Comparison of ENCODE assay signal across 21 mouse cellular contexts in genomic region chr10:66348398-66348797, GRCm38 (mm10).
DNase-seq lines count a peak whose midpoint lies in the region; ATAC-seq and TF ChIP-seq lines count a peak whose summit lies in the region.
"Had no signal": no experiment of that assay in that cellular context is flagged by ENCODE, and none has a peak within 500 bp of the region (broad histone marks: within the 10 kb centered on the region; RNA-seq: fewer than 3 reads in every experiment).

No protein-coding gene starts in this region.

- no peak overlapping the region for H3K9ac ChIP-seq in kidney, postnatal 0 days (ENCODE audit: low read depth, low read length)
- H3K9ac ChIP-seq in kidney, embryonic 14.5 days (ENCODE audit: low read depth, low read length) = no peak overlapping the region
- H3K9ac ChIP-seq in CH12.LX (ENCODE audit: insufficient read depth, low read depth) = no peak overlapping the region
- H3K9ac ChIP-seq: embryonic facial prominence, embryonic 13.5 days; forebrain, embryonic 13.5 days; hindbrain, embryonic 12.5 days had no signal

- intact Hi-C loops in gastrocnemius, adult 2 months (cut with DNase I) = no loop called here

- H3K9me3 ChIP-seq in kidney, postnatal 0 days (replicated peaks; ENCODE audit: low read length) = no peaks in the 10 kb centered on the region
- no peaks in the 10 kb centered on the region for H3K9me3 ChIP-seq in kidney, embryonic 14.5 days (ENCODE audit: control insufficient read depth, low read length)
- no peaks in the 10 kb centered on the region for H3K9me3 ChIP-seq in CH12.LX (replicated peaks; ENCODE audit: low read length)
- H3K9me3 ChIP-seq in E14TG2a.4 (ENCODE audit: low read length) = no peaks in the 10 kb centered on the region
- H3K9me3 ChIP-seq: embryonic facial prominence, embryonic 13.5 days; forebrain, embryonic 13.5 days; heart, embryonic 10.5 days; hindbrain, embryonic 12.5 days had no signal

- dilution Hi-C loops in CH12.LX (cut with MboI; ENCODE audit: extremely low pct_ligation_motif_present, extremely low pct_unique_long_range_greater_than_20kb, low sequenced_read_pairs) = no loop called here

- H3K4me3 ChIP-seq in kidney, postnatal 0 days (replicated peaks; ENCODE audit: low read depth, low read length) = no peak overlapping the region
- H3K4me3 ChIP-seq in kidney, embryonic 14.5 days (ENCODE audit: low read length) = no peak overlapping the region
- no peak overlapping the region for H3K4me3 ChIP-seq in CH12.LX (replicated peaks in 1 of 3; ENCODE audit: low read depth in 2 of 3, low read length in 2 of 3, poor library complexity in 1 of 3)
- H3K4me3 ChIP-seq in E14TG2a.4 (replicated peaks; ENCODE audit: low read length) = no peak overlapping the region
- H3K4me3 ChIP-seq in gastrocnemius, adult 2 months = no peak overlapping the region
- H3K4me3 ChIP-seq: embryonic facial prominence, embryonic 13.5 days; forebrain, embryonic 13.5 days; heart, embryonic 10.5 days; hindbrain, embryonic 12.5 days had no signal

- H3K27ac ChIP-seq in kidney, postnatal 0 days = no peak overlapping the region
- no peak overlapping the region for H3K27ac ChIP-seq in kidney, embryonic 14.5 days (ENCODE audit: low read depth, low read length)
- no peak overlapping the region for H3K27ac ChIP-seq in CH12.LX (ENCODE audit: insufficient read depth, low read depth)
- no peak overlapping the region for H3K27ac ChIP-seq in gastrocnemius, adult 2 months
- H3K27ac ChIP-seq: embryonic facial prominence, embryonic 13.5 days; forebrain, embryonic 13.5 days; heart, embryonic 10.5 days; hindbrain, embryonic 12.5 days had no signal

- H3K36me3 ChIP-seq in kidney, postnatal 0 days (ENCODE audit: insufficient read depth, low read length) = no peaks in the 10 kb centered on the region
- no peaks in the 10 kb centered on the region for H3K36me3 ChIP-seq in kidney, embryonic 14.5 days (ENCODE audit: control insufficient read depth, insufficient read depth, low read length)
- H3K36me3 ChIP-seq in CH12.LX (replicated peaks in 1 of 2; ENCODE audit: control insufficient read depth in 1 of 2, insufficient read depth in 1 of 2, low read length in 1 of 2) (no peaks in the 10 kb centered on the region), E14TG2a.4 (ENCODE audit: insufficient read depth, low read length) (no peaks in the 10 kb centered on the region)
- H3K36me3 ChIP-seq: embryonic facial prominence, embryonic 13.5 days; heart, embryonic 10.5 days; hindbrain, embryonic 12.5 days had no signal

- H3K4me1 ChIP-seq in kidney, postnatal 0 days (replicated peaks; ENCODE audit: insufficient read depth, low read length) = no peaks in the 10 kb centered on the region
- H3K4me1 ChIP-seq in kidney, embryonic 14.5 days (ENCODE audit: control insufficient read depth, insufficient read depth, low read length) = no peaks in the 10 kb centered on the region
- no peaks in the 10 kb centered on the region for H3K4me1 ChIP-seq in CH12.LX (ENCODE audit: control insufficient read depth in 1 of 2, insufficient read depth in 2 of 2)
- no peaks in the 10 kb centered on the region for H3K4me1 ChIP-seq in E14TG2a.4 (replicated peaks; ENCODE audit: low read depth, low read length)
- H3K4me1 ChIP-seq: embryonic facial prominence, embryonic 13.5 days; heart, embryonic 10.5 days; hindbrain, embryonic 12.5 days had no signal

- no peak for TF ChIP-seq POLR2A in CH12.LX (IDR thresholded peaks at IDR 0.05; ENCODE audit: low read depth, low read length)

- in situ Hi-C loops in CH12.LX (cut with MboI; ENCODE audit: low pct_ligation_motif_present, low pct_unique_long_range_greater_than_20kb, low sequenced_read_pairs) = no loop called here

- peak; percentile 32; the same call in 1 of the 2 replicates for TF ChIP-seq CTCF in kidney, postnatal 0 days (IDR thresholded peaks at IDR 0.05; ENCODE audit: low read depth)
- no peak; a peak in 1 of 4 replicates for TF ChIP-seq CTCF in CH12.LX (conservative IDR thresholded peaks at IDR 0.05 in 1 of 2, IDR thresholded peaks at IDR 0.05 in 1 of 2; ENCODE audit: low read depth in 2 of 2, low read length in 2 of 2)
- peak; percentile 65 for TF ChIP-seq CTCF in E14TG2a.4 (conservative IDR thresholded peaks at IDR 0.05; ENCODE audit: low read length)
- no peak for TF ChIP-seq CTCF in gastrocnemius, adult 2 months (IDR thresholded peaks at IDR 0.05)

- TF ChIP-seq RAD21 in CH12.LX (IDR thresholded peaks at IDR 0.05; ENCODE audit: low read depth, low read length) = no peak; the same call in 1 of the 2 replicates

- ATAC-seq in kidney, postnatal 0 days (replicated peaks; ENCODE audit: low FRiP score, low read depth) = no peak
- ATAC-seq in kidney, embryonic 14.5 days (ENCODE audit: low FRiP score, low TSS enrichment) = no peak
- ATAC-seq: forebrain, embryonic 13.5 days had no signal

- no peaks in the 10 kb centered on the region for H3K79me2 ChIP-seq in CH12.LX (replicated peaks; ENCODE audit: control insufficient read depth, extremely low read depth, insufficient read depth, poor library complexity, severe bottlenecking)

- no peaks in the 10 kb centered on the region for H3K27me3 ChIP-seq in kidney, postnatal 0 days (ENCODE audit: insufficient read depth, low read length)
- no peaks in the 10 kb centered on the region for H3K27me3 ChIP-seq in kidney, embryonic 14.5 days (ENCODE audit: control insufficient read depth, insufficient read depth, low read length)
- H3K27me3 ChIP-seq in CH12.LX (replicated peaks) = no peaks in the 10 kb centered on the region
- no peaks in the 10 kb centered on the region for H3K27me3 ChIP-seq in E14TG2a.4 (ENCODE audit: insufficient read depth, low read length)
- H3K27me3 ChIP-seq: embryonic facial prominence, embryonic 13.5 days; forebrain, embryonic 13.5 days; hindbrain, embryonic 12.5 days had no signal

- H3K4me2 ChIP-seq in kidney, postnatal 0 days (ENCODE audit: low read length) = no peak overlapping the region
- H3K4me2 ChIP-seq in kidney, embryonic 14.5 days (replicated peaks; ENCODE audit: low read depth, low read length) = no peak overlapping the region
- no peak overlapping the region for H3K4me2 ChIP-seq in CH12.LX (ENCODE audit: insufficient read depth, low read depth, poor library complexity, severe bottlenecking)
- H3K4me2 ChIP-seq: embryonic facial prominence, embryonic 13.5 days; forebrain, embryonic 13.5 days; hindbrain, embryonic 12.5 days had no signal

- no peak for DNase-seq in kidney, postnatal 0 days (ENCODE audit: low spot score)
- DNase-seq in CH12.LX (ENCODE audit: extremely low read depth) (peak; percentile 5), R1 (ENCODE audit: low read depth, low spot score) (peak; percentile 58)
- DNase-seq in right cerebral cortex, adult 18-20 months = no peak
- no peak for DNase-seq in gastrocnemius, adult 2 months
- DNase-seq in right cerebral cortex, postnatal 36 days (ENCODE audit: low spot score in 2 of 2) = no peak
- DNase-seq: adrenal gland, adult 2 months; adrenal gland, postnatal 25 days; cerebellum, adult 18-20 months; cerebellum, adult 9-11 months; cerebellum, postnatal 36 days; gastrocnemius, postnatal 36 days; heart, adult 18-20 months; heart, postnatal 10 days; heart, postnatal 4 days had no signal

- WGBS in kidney, postnatal 0 days = 78% methylated on average over 3 of the region's 3 CpGs
- 78% methylated on average over 3 of the region's 3 CpGs for WGBS in kidney, embryonic 14.5 days

- TF ChIP-seq EP300 in CH12.LX (IDR thresholded peaks at IDR 0.05; ENCODE audit: low read length) = no peak

TF ChIP-seq in CH12.LX, 34 proteins besides CTCF, POLR2A, EP300 and RAD21:
- TF ChIP-seq ELF1 (IDR thresholded peaks at IDR 0.05; ENCODE audit: low read depth, low read length) (no peak), MXI1 (IDR thresholded peaks at IDR 0.05; ENCODE audit: low read depth, low read length) (no peak), POLR2AphosphoS2 (IDR thresholded peaks at IDR 0.05; ENCODE audit: low read depth, low read length) (no peak), BHLHE40 (IDR thresholded peaks at IDR 0.05; ENCODE audit: low read depth, low read length) (no peak), MAX (IDR thresholded peaks at IDR 0.05; ENCODE audit: low read length) (no peak), JUN (IDR thresholded peaks at IDR 0.05; ENCODE audit: insufficient read depth, low read depth, low read length) (no peak), ZMIZ1 (IDR thresholded peaks at IDR 0.05; ENCODE audit: low read depth, low read length) (no peak), ZKSCAN1 (IDR thresholded peaks at IDR 0.05; ENCODE audit: borderline replicate concordance, low read depth, low read length) (no peak), MYC (IDR thresholded peaks at IDR 0.05; ENCODE audit: low read depth, low read length) (no peak), HCFC1 (IDR thresholded peaks at IDR 0.05; ENCODE audit: low read depth, low read length) (no peak), RCOR1 (conservative IDR thresholded peaks at IDR 0.05; ENCODE audit: low read depth, low read length) (no peak), CHD2 (IDR thresholded peaks at IDR 0.05; ENCODE audit: low read length) (no peak), TBP (conservative IDR thresholded peaks at IDR 0.05; ENCODE audit: low read depth, low read length) (no peak), UBTF (IDR thresholded peaks at IDR 0.05; ENCODE audit: low read depth, low read length) (no peak), IRF4 (IDR thresholded peaks at IDR 0.05; ENCODE audit: low read depth, low read length) (no peak), USF1 (IDR thresholded peaks at IDR 0.05; ENCODE audit: low read depth, low read length) (no peak), GABPA (IDR thresholded peaks at IDR 0.05; ENCODE audit: insufficient replicate concordance, low read depth, low read length) (no peak), USF2 (conservative IDR thresholded peaks at IDR 0.05; ENCODE audit: low read depth, low read length) (no peak)

Comparison
In these comparisons a context has a peak if more than half of its experiments do, and no peak if none do; other contexts are left out.
1. DNase-seq: peak in CH12.LX (single experiment) and R1 (single experiment); none in kidney, postnatal 0 days (single experiment), right cerebral cortex, adult 18-20 months (single experiment), gastrocnemius, adult 2 months (single experiment) and right cerebral cortex, postnatal 36 days (0 of 2).
2. CTCF ChIP-seq: peak in kidney, postnatal 0 days (single experiment) and E14TG2a.4 (single experiment); none in CH12.LX (0 of 2) and gastrocnemius, adult 2 months (single experiment).